Mouse (Mus musculus) liver, embryonic 14.5 days (tissue): ENCODE measurements around the gene Shisa4. TPM values are rescaled to one million over a fixed set of nuclear protein-coding genes. Genes with fewer than 3 reads are reported as not detected.

Source experiments
- ATAC-seq: fragments of 200-750 bp; cut with Nextera tagmentation; 2 replicates; pipeline ENCODE4 v1.8.0; 2017; ENCODE audit warnings: moderate number of reproducible peaks, mild to moderate bottlenecking, moderate library complexity; ENCODE audit not compliant: insufficient read depth
- DNase-seq, 3 experiments: peaks; one replicate each; pipeline ENCODE4 v3.0.0-alpha.2; 2012 to 2013; ENCODE audit warnings: low read depth in 3 of 3, low spot score in 3 of 3
- H3K27ac ChIP-seq: fragments of 300-500 bp; sonication (generic); 2 replicates; pipeline ENCODE4 v1.5.1; 2014; ENCODE audit warnings: moderate library complexity, mild to moderate bottlenecking, control low read depth, inconsistent platforms
- H3K27me3 ChIP-seq: fragments of 300-500 bp; sonication (generic); 2 replicates; pipeline ENCODE4 v1.6.1; 2014; ENCODE audit warnings: mild to moderate bottlenecking, low read length, moderate library complexity; ENCODE audit not compliant: control insufficient read depth, insufficient read depth
- H3K36me3 ChIP-seq: fragments of 300-500 bp; sonication (generic); replicated peaks from 2 replicates; pipeline ENCODE4 v1.6.1; 2014; ENCODE audit warnings: low read depth; ENCODE audit not compliant: control insufficient read depth, insufficient read depth
- H3K4me1 ChIP-seq, 2 experiments: fragments of 200-500 bp in 1 of 2; fragments of 300-500 bp in 1 of 2; sonication (generic) in 1 of 2; replicated peaks; 2 replicates each; pipeline ENCODE4 v1.6.1; 2012 to 2014; ENCODE audit warnings: antibody characterized with exemption in 1 of 2, inconsistent platforms in 1 of 2, low read length in 1 of 2; ENCODE audit not compliant: control insufficient read depth in 2 of 2, insufficient read depth in 2 of 2
- H3K4me2 ChIP-seq: fragments of 300-500 bp; sonication (generic); 2 replicates; pipeline ENCODE4 v1.6.1; 2014; ENCODE audit warnings: low read depth, mild to moderate bottlenecking, control low read depth, moderate library complexity
- H3K4me3 ChIP-seq, 2 experiments: fragments of 200-500 bp in 1 of 2; fragments of 300-500 bp in 1 of 2; sonication (generic) in 1 of 2; 2 replicates each; pipeline ENCODE4 v1.5.1; 2012 to 2014; ENCODE audit warnings: low read depth in 2 of 2, low read length in 2 of 2, mild to moderate bottlenecking in 2 of 2, control low read depth in 1 of 2, inconsistent platforms in 1 of 2, moderate library complexity in 1 of 2; ENCODE audit not compliant: insufficient read depth in 1 of 2
- H3K9ac ChIP-seq: fragments of 300-500 bp; sonication (generic); replicated peaks from 2 replicates; pipeline ENCODE4 v1.6.1; 2014; ENCODE audit warnings: mild to moderate bottlenecking, control low read depth, moderate library complexity
- H3K9me3 ChIP-seq: fragments of 300-500 bp; sonication (generic); 2 replicates; pipeline ENCODE4 v1.6.1; 2016; ENCODE audit warnings: low read length, mixed read lengths; ENCODE audit not compliant: control insufficient read depth
- CTCF ChIP-seq: IDR thresholded peaks from 2 replicates; pipeline ENCODE4 v1.5.1; 2016; ENCODE audit warnings: antibody characterized with exemption, low read depth, control low read depth
- EP300 ChIP-seq: IDR thresholded peaks from 2 replicates; pipeline ENCODE4 v1.6.1; 2016; ENCODE audit warnings: antibody characterized with exemption, low read depth
- WGBS: fragments of 180-500 bp; shearing (Covaris S2); extraction: QIAGEN DNeasy Blood & Tissue Kit; methylation state at CpG from one replicate; pipeline ENCODE4 v1.1.7; 2014; ENCODE audit not compliant: insufficient replicate concordance; 5-methylcytosine and 5-hydroxymethylcytosine counted together
- polyA plus RNA-seq, 2 experiments: library from polyadenylated mRNA; depleted of rRNA in 1 of 2; stranded (reverse) in 1 of 2; unstranded in 1 of 2; fragments of >200 nt; fragmentation: Nextera tagmentation in 1 of 2; extraction: Ambion mirVana in 1 of 2; gene quantifications; 2 replicates each; pipeline versions ENCODE4 v1.2.1 to v1.2.3; 2012 to 2014

The Shisa4 gene
- polyA plus RNA-seq, 2 experiments = 0.41 to 0.64 TPM

- Histone ChIP-seq H3K4me3 (no peak overlapping the region), H3K36me3 (no peaks in the 10 kb centered on the region), H3K27ac (no peak overlapping the region), H3K9ac (no peak overlapping the region), H3K27me3 (no peaks in the 10 kb centered on the region), H3K4me2 (no peak overlapping the region), H3K9me3 (no peaks in the 10 kb centered on the region), H3K4me1 (no peaks in the 10 kb centered on the region)
- 29% methylated on average over 2 of the region's 2 CpGs for WGBS
- DNase-seq (no peak), ATAC-seq (no peak)
- no peak for TF ChIP-seq EP300
- TF ChIP-seq CTCF = no peak
These were observed 16.0 kb downstream of the Shisa4 start for GRCm38 (mm10) chr1:135359071-135359470.

GRCm38 (mm10) chr1:135351953-135352352 lies 23.1 kb downstream of the Shisa4 start:
- no peak for DNase-seq
- no peak overlapping the region for H3K27ac ChIP-seq

GRCm38 (mm10) chr1:135347498-135348169 lies 27.4 kb downstream of the Shisa4 start:
- Histone ChIP-seq H3K27ac (no peak overlapping the region), H3K4me3 (no peak overlapping the region), H3K4me1 (no peaks in the 10 kb centered on the region), H3K27me3 (no peaks in the 10 kb centered on the region), H3K9me3 (no peaks in the 10 kb centered on the region), H3K9ac (no peak overlapping the region), H3K36me3 (no peaks in the 10 kb centered on the region), H3K4me2 (no peak overlapping the region)
- WGBS = 49% methylated on average over 4 of the region's 4 CpGs
- TF ChIP-seq EP300 (no peak), CTCF (no peak)
- ATAC-seq (no peak), DNase-seq (no peak)

More at GRCm38 (mm10) chr1:135351953-135352352, 23.1 kb downstream of the Shisa4 start:
- Histone ChIP-seq H3K36me3 (no peaks in the 10 kb centered on the region), H3K4me3 (no peak overlapping the region), H3K9me3 (no peaks in the 10 kb centered on the region), H3K27me3 (no peaks in the 10 kb centered on the region), H3K9ac (no peak overlapping the region), H3K4me2 (no peak overlapping the region), H3K4me1 (no peaks in the 10 kb centered on the region)
- ATAC-seq = no peak
- TF ChIP-seq EP300 (no peak), CTCF (no peak)
- 70% methylated on average over 3 of the region's 3 CpGs for WGBS

GRCm38 (mm10) chr1:135346891-135347290 lies 28.1 kb downstream of the Shisa4 start:
- 45% methylated on average over 3 of the region's 3 CpGs for WGBS
- Histone ChIP-seq H3K27me3 (no peaks in the 10 kb centered on the region), H3K4me1 (no peaks in the 10 kb centered on the region), H3K9ac (no peak overlapping the region), H3K9me3 (no peaks in the 10 kb centered on the region), H3K36me3 (no peaks in the 10 kb centered on the region), H3K4me2 (no peak overlapping the region), H3K27ac (no peak overlapping the region), H3K4me3 (no peak overlapping the region)
- TF ChIP-seq EP300 = no peak
- ATAC-seq = no peak; the same call in 1 of the 2 replicates
- DNase-seq = no peak

GRCm38 (mm10) chr1:135344026-135344425 lies 31.0 kb downstream of the Shisa4 start:
- Histone ChIP-seq H3K9ac (no peak overlapping the region), H3K4me2 (no peak overlapping the region), H3K36me3 (no peaks in the 10 kb centered on the region), H3K9me3 (no peaks in the 10 kb centered on the region), H3K27me3 (no peaks in the 10 kb centered on the region), H3K4me3 (no peak overlapping the region), H3K4me1 (no peaks in the 10 kb centered on the region), H3K27ac (no peak overlapping the region)
- DNase-seq = no peak
- no peak for TF ChIP-seq CTCF
- WGBS = 28% methylated on average over 4 of the region's 4 CpGs
- ATAC-seq = no peak
